Mouse (Mus musculus): ENCODE measurements at regions not wholly inside any gene's neighbourhood (a gene's known extent, or its start where the extent isn't known, plus 50 kb on each side); places are given as distances from the start of the nearest gene placed in this dataset.
A peak's percentile ranks its signal among the peaks of the same experiment; 100 is the strongest.

GRCm38 (mm10) chr14:60439106-60439505, 66.0 kb downstream of the Amer2 start:
- no peak for ATAC-seq (replicated peaks; ENCODE audit: poor library complexity, severe bottlenecking)

GRCm38 (mm10) chr14:60443821-60444551, 70.9 kb downstream of the Amer2 start:
- ATAC-seq (replicated peaks; ENCODE audit: poor library complexity, severe bottlenecking): peak; percentile 86

GRCm38 (mm10) chr14:60444552-60444937, 71.5 kb downstream of the Amer2 start:
- ATAC-seq (replicated peaks; ENCODE audit: poor library complexity, severe bottlenecking): peak; percentile 35

GRCm38 (mm10) chr14:60446037-60446436, 73.0 kb downstream of the Amer2 start:
- ATAC-seq (replicated peaks; ENCODE audit: poor library complexity, severe bottlenecking): no peak

- no peak for ATAC-seq (replicated peaks; ENCODE audit: poor library complexity, severe bottlenecking)
Observed at GRCm38 (mm10) chr14:60451216-60451615, 78.2 kb downstream of the Amer2 start.

GRCm38 (mm10) chr14:60451684-60452083, 78.6 kb downstream of the Amer2 start:
- peak; percentile 71 for ATAC-seq (replicated peaks; ENCODE audit: poor library complexity, severe bottlenecking)

GRCm38 (mm10) chr14:60456767-60457166, 83.7 kb downstream of the Amer2 start:
- ATAC-seq (replicated peaks; ENCODE audit: poor library complexity, severe bottlenecking): no peak

GRCm38 (mm10) chr14:60484996-60485888, 112.2 kb downstream of the Amer2 start:
- ATAC-seq (replicated peaks; ENCODE audit: poor library complexity, severe bottlenecking): peak; percentile 88

GRCm38 (mm10) chr14:60485889-60486274, 112.8 kb downstream of the Amer2 start:
- no peak for ATAC-seq (replicated peaks; ENCODE audit: poor library complexity, severe bottlenecking)

GRCm38 (mm10) chr14:60486278-60486935, 113.3 kb downstream of the Amer2 start:
- no peak for ATAC-seq (replicated peaks; ENCODE audit: poor library complexity, severe bottlenecking)

GRCm38 (mm10) chr14:60489111-60489510, 116.1 kb downstream of the Amer2 start:
- no peak for ATAC-seq (replicated peaks; ENCODE audit: poor library complexity, severe bottlenecking)

- peak; percentile 96 for ATAC-seq (replicated peaks; ENCODE audit: poor library complexity, severe bottlenecking)
Observed at GRCm38 (mm10) chr14:60490886-60491285, 117.8 kb downstream of the Amer2 start.

- ATAC-seq (replicated peaks; ENCODE audit: poor library complexity, severe bottlenecking): no peak
Observed at GRCm38 (mm10) chr14:60495441-60495840, 122.4 kb downstream of the Amer2 start.

GRCm38 (mm10) chr14:60502552-60502951, 129.5 kb downstream of the Amer2 start:
- ATAC-seq (replicated peaks; ENCODE audit: poor library complexity, severe bottlenecking): no peak

GRCm38 (mm10) chr14:60505066-60505465, 128.7 kb upstream of the Spata13 start:
- no peak for ATAC-seq (replicated peaks; ENCODE audit: poor library complexity, severe bottlenecking)

- no peak for ATAC-seq (replicated peaks; ENCODE audit: poor library complexity, severe bottlenecking)
Observed at GRCm38 (mm10) chr14:60506296-60506695, 127.5 kb upstream of the Spata13 start.

- 0 out of 2 replicates have a peak, but pooled peaks have one; percentile 40 for ATAC-seq (replicated peaks; ENCODE audit: poor library complexity, severe bottlenecking)
Observed at GRCm38 (mm10) chr14:60513560-60513959, 120.2 kb upstream of the Spata13 start.

- no peak for ATAC-seq (replicated peaks; ENCODE audit: poor library complexity, severe bottlenecking)
Observed at GRCm38 (mm10) chr14:60515094-60515786, 118.6 kb upstream of the Spata13 start.

- no peak for ATAC-seq (replicated peaks; ENCODE audit: poor library complexity, severe bottlenecking)
Observed at GRCm38 (mm10) chr14:60517891-60518290, 115.9 kb upstream of the Spata13 start.

GRCm38 (mm10) chr14:60523010-60523409, 110.8 kb upstream of the Spata13 start:
- no peak for ATAC-seq (replicated peaks; ENCODE audit: poor library complexity, severe bottlenecking)
